Mouse (Mus musculus) kidney, embryonic 15.5 days (tissue): ENCODE data around the gene Zfp942. TPM values are rescaled to one million over a fixed set of nuclear protein-coding genes. Genes with fewer than 3 reads are reported as not detected.
"Not testable (repeated sequence)": the region's sequence is repeated elsewhere in the genome, so short reads cannot be mapped to it uniquely, and the experiment has no call there.

Experiments
- ATAC-seq: fragments of 200-750 bp; cut with Nextera tagmentation; replicated peaks from 2 replicates; pipeline ENCODE4 v1.8.0; 2017; ENCODE audit warnings: moderate TSS enrichment; ENCODE audit not compliant: low FRiP score
- H3K27ac ChIP-seq: fragments of 300-500 bp; sonication (generic); 2 replicates; pipeline ENCODE4 v1.5.1; 2015; ENCODE audit warnings: mild to moderate bottlenecking, inconsistent platforms
- H3K27me3 ChIP-seq: fragments of 300-500 bp; sonication (generic); 2 replicates; pipeline ENCODE4 v1.6.1; 2015; ENCODE audit warnings: inconsistent platforms
- H3K36me3 ChIP-seq: fragments of 300-500 bp; sonication (generic); 2 replicates; pipeline ENCODE4 v1.6.1; 2015; ENCODE audit warnings: inconsistent platforms
- H3K4me1 ChIP-seq: fragments of 300-500 bp; sonication (generic); 2 replicates; pipeline ENCODE4 v1.6.1; 2015; ENCODE audit warnings: inconsistent platforms
- H3K4me2 ChIP-seq: fragments of 300-500 bp; sonication (generic); 2 replicates; pipeline ENCODE4 v1.6.1; 2015; ENCODE audit warnings: moderate library complexity, mild to moderate bottlenecking, inconsistent platforms
- H3K4me3 ChIP-seq: fragments of 300-500 bp; sonication (generic); replicated peaks from 2 replicates; pipeline ENCODE4 v1.5.1; 2015; ENCODE audit warnings: mild to moderate bottlenecking, inconsistent platforms
- H3K9ac ChIP-seq: fragments of 300-500 bp; sonication (generic); 2 replicates; pipeline ENCODE4 v1.6.1; 2015; ENCODE audit warnings: mild to moderate bottlenecking, inconsistent platforms
- H3K9me3 ChIP-seq: fragments of 300-500 bp; sonication (generic); replicated peaks from 2 replicates; pipeline ENCODE4 v1.6.1; 2016; ENCODE audit warnings: inconsistent platforms
- WGBS: fragments of 180-500 bp; shearing (Covaris S2); methylation state at CpG from one replicate; pipeline ENCODE4 v1.1.7; 2015; ENCODE audit warnings: mixed read lengths; 5-methylcytosine and 5-hydroxymethylcytosine counted together
- polyA plus RNA-seq: library from polyadenylated mRNA; unstranded; fragments of >200 nt; fragmentation: Nextera tagmentation; extraction: Ambion mirVana; gene quantifications from 2 replicates; pipeline ENCODE4 v1.2.1, GENCODE M21; 2015

Zfp942 gene
- polyA plus RNA-seq: 21.2 and 24.3 TPM in 2 replicates

GRCm38 (mm10) chr17:21962107-21962907 is at the start of gene Zfp942, which contains the start of gene Zfp943:
TSS of gene Zfp942 (minus strand) at chr17:21962464.
TSS of gene Zfp943 (plus strand) at chr17:21962552.
- peak; percentile 99 for ATAC-seq

GRCm38 (mm10) chr17:21963302-21963701 is 1.0 kb upstream of the Zfp942 start:
- no peak for ATAC-seq
- Histone ChIP-seq H3K9ac (no peak overlapping the region), H3K4me1 (peaks cover 9% of the 10 kb centered on the region; the same call in 1 of the 2 replicates), H3K9me3 (no peaks in the 10 kb centered on the region), H3K27me3 (no peaks in the 10 kb centered on the region), H3K4me3 (peak overlapping the region; percentile 60), H3K4me2 (peak overlapping the region; percentile 53), H3K36me3 (peaks cover 11% of the 10 kb centered on the region), H3K27ac (no peak overlapping the region)
- WGBS: 57% methylated on average over 4 of the region's 4 CpGs

More at GRCm38 (mm10) chr17:21962107-21962907, at the start of gene Zfp942, which contains the start of gene Zfp943:
- not testable (repeated sequence) for H3K9me3 ChIP-seq, H3K27me3 ChIP-seq, H3K4me1 ChIP-seq, H3K36me3 ChIP-seq
- WGBS: under 1% methylated on average over 44 of the region's 55 CpGs
- H3K4me2 ChIP-seq: peak within 1 kb of the TSS; percentile 54
- peak within 1 kb of the TSS; percentile 92 for H3K27ac ChIP-seq
- peak within 1 kb of the TSS; percentile 60 for H3K4me3 ChIP-seq
- H3K9ac ChIP-seq: peak within 1 kb of the TSS; percentile 62

GRCm38 (mm10) chr17:21909456-21910052 is 52.7 kb downstream of the Zfp942 start, which contains the start of gene Zfp995:
TSS of gene Zfp995 (minus strand) at chr17:21909926.
- Histone ChIP-seq H3K4me2 (peak within 1 kb of the TSS; percentile 67), H3K27ac (peak within 1 kb of the TSS; percentile 22; the same call in 1 of the 2 replicates), H3K4me3 (peak within 1 kb of the TSS; percentile 72), H3K9ac (peak within 1 kb of the TSS; percentile 66)
- H3K9me3 ChIP-seq, H3K27me3 ChIP-seq, H3K4me1 ChIP-seq, H3K36me3 ChIP-seq: not testable (repeated sequence)
- WGBS: under 1% methylated on average over 24 of the region's 24 CpGs
- peak; percentile 99 for ATAC-seq

- Histone ChIP-seq H3K27ac (peak overlapping the region; percentile 22; the same call in 1 of the 2 replicates), H3K4me2 (peak overlapping the region; percentile 67), H3K9me3 (no peaks in the 10 kb centered on the region), H3K4me3 (peak overlapping the region; percentile 72), H3K36me3 (no peaks in the 10 kb centered on the region), H3K27me3 (no peaks in the 10 kb centered on the region), H3K4me1 (0 out of 2 replicates have a peak, but pooled peaks cover 2% of the 10 kb centered on the region), H3K9ac (peak overlapping the region; percentile 66)
- WGBS: 4% methylated on average over 3 of the region's 3 CpGs
- ATAC-seq: peak; percentile 81
These were observed 53.2 kb downstream of the Zfp942 start for GRCm38 (mm10) chr17:21909039-21909438.

Other genes starting within 250 kb of the Zfp942 start
- gene Zfp229, start 231.7 kb downstream of the Zfp942 start, polyA plus RNA-seq: 7.4 and 8.6 TPM in 2 replicates
- gene Zfp820, start 116.7 kb downstream of the Zfp942 start, polyA plus RNA-seq: 5.7 and 6.2 TPM in 2 replicates
- 6.1 and 6.8 TPM in 2 replicates for gene Zfp995, start 52.5 kb downstream of the Zfp942 start, polyA plus RNA-seq
- 16.4 and 16.7 TPM in 2 replicates for gene Zfp943, start 88 bp upstream of the Zfp942 start, polyA plus RNA-seq
- gene Zfp947, start 203.7 kb upstream of the Zfp942 start, polyA plus RNA-seq: 2.2 and 2.6 TPM in 2 replicates